Mouse (Mus musculus) hindbrain, embryonic 15.5 days (tissue): ENCODE data around the gene Hsdl1. TPM values are rescaled to one million over a fixed set of nuclear protein-coding genes. Genes with fewer than 3 reads are reported as not detected.
A peak's percentile ranks its signal among the peaks of the same experiment; 100 is the strongest.

ENCODE experiments used
- ATAC-seq: fragments of 200-750 bp; cut with Nextera tagmentation; 2 replicates; pipeline ENCODE4 v1.8.0; 2017; ENCODE audit warnings: low read depth, moderate number of reproducible peaks, moderate TSS enrichment; ENCODE audit not compliant: low FRiP score
- H3K27ac ChIP-seq: fragments of 300-500 bp; sonication (generic); replicated peaks from 2 replicates; pipeline ENCODE4 v1.5.1; 2015; ENCODE audit warnings: mild to moderate bottlenecking, inconsistent platforms
- H3K27me3 ChIP-seq: fragments of 300-500 bp; sonication (generic); 2 replicates; pipeline ENCODE4 v1.6.1; 2015; ENCODE audit warnings: control low read depth, inconsistent platforms
- H3K36me3 ChIP-seq: fragments of 300-500 bp; sonication (generic); 2 replicates; pipeline ENCODE4 v1.6.1; 2015; ENCODE audit warnings: control low read depth, inconsistent platforms
- H3K4me1 ChIP-seq: fragments of 300-500 bp; sonication (generic); replicated peaks from 2 replicates; pipeline ENCODE4 v1.6.1; 2015; ENCODE audit warnings: control low read depth, inconsistent platforms
- H3K4me2 ChIP-seq: fragments of 300-500 bp; sonication (generic); 2 replicates; pipeline ENCODE4 v1.6.1; 2015; ENCODE audit warnings: moderate library complexity, mild to moderate bottlenecking, inconsistent platforms
- H3K4me3 ChIP-seq: fragments of 300-500 bp; sonication (generic); 2 replicates; pipeline ENCODE4 v1.5.1; 2015; ENCODE audit warnings: mild to moderate bottlenecking, inconsistent platforms
- H3K9ac ChIP-seq: fragments of 300-500 bp; sonication (generic); 2 replicates; pipeline ENCODE4 v1.6.1; 2015; ENCODE audit warnings: inconsistent platforms
- H3K9me3 ChIP-seq: fragments of 300-500 bp; sonication (generic); 2 replicates; pipeline ENCODE4 v1.6.1; 2016; ENCODE audit warnings: control low read depth, inconsistent platforms
- WGBS: fragments of 180-500 bp; shearing (Covaris S2); methylation state at CpG from one replicate; pipeline ENCODE4 v1.1.7; 2015; 5-methylcytosine and 5-hydroxymethylcytosine counted together
- polyA plus RNA-seq: library from polyadenylated mRNA; unstranded; fragments of >200 nt; fragmentation: Nextera tagmentation; extraction: Ambion mirVana; gene quantifications from 2 replicates; pipeline ENCODE4 v1.2.1, GENCODE M21; 2015

Gene Hsdl1
- 153 and 162 TPM in 2 replicates for polyA plus RNA-seq

- ATAC-seq, result peak; percentile 91
These were observed at the start of gene Hsdl1, which contains the start of gene Dnaaf1 for GRCm38 (mm10) chr8:119574437-119575365. Hsdl1 (minus strand) TSS chr8:119575183. Dnaaf1 (plus strand) TSS chr8:119575235.

DNA sequence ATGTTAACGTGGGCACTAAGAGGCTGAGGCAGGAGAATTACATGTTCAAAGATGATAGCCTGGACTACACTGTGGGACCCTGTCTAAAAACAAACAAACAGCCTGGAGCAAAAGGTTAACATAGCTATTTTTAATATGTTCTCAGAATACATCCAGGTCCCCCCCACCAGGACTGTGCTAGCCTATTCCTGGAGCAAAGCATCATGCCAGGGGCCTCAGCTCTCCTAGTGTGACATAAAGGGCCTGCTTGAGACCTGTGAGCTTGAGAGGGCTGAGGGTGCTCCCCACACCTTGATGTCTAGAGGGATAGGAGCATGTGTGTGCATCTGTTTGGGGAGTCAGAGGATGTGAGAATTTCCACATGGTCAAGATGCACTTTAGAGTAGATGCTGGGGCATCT lies 48.8 kb upstream of the Hsdl1 start:
- no peaks in the 10 kb centered on the region for H3K36me3 ChIP-seq
- ATAC-seq, result no peak
- H3K4me1 ChIP-seq, result no peaks in the 10 kb centered on the region
- H3K27ac ChIP-seq, result no peak overlapping the region
- no peak overlapping the region for H3K4me3 ChIP-seq
- no peaks in the 10 kb centered on the region for H3K27me3 ChIP-seq
- H3K4me2 ChIP-seq, result no peak overlapping the region
- no peaks in the 10 kb centered on the region for H3K9me3 ChIP-seq
- WGBS, result 96% methylated on average over 1 of the region's 1 CpGs
- no peak overlapping the region for H3K9ac ChIP-seq

More at GRCm38 (mm10) chr8:119574437-119575365, at the start of gene Hsdl1, which contains the start of gene Dnaaf1:
- Histone ChIP-seq H3K36me3 (no peaks in the 10 kb centered on the region), H3K9me3 (no peaks in the 10 kb centered on the region), H3K27ac (peak within 1 kb of the TSS; percentile 81), H3K4me1 (peaks cover 22% of the 10 kb centered on the region), H3K9ac (peak within 1 kb of the TSS; percentile 91), H3K4me3 (peak within 1 kb of the TSS; percentile 94), H3K27me3 (peaks cover 5% of the 10 kb centered on the region; the same call in 1 of the 2 replicates), H3K4me2 (peak within 1 kb of the TSS; percentile 76)
- 0% methylated on average over 90 of the region's 97 CpGs for WGBS

DNA sequence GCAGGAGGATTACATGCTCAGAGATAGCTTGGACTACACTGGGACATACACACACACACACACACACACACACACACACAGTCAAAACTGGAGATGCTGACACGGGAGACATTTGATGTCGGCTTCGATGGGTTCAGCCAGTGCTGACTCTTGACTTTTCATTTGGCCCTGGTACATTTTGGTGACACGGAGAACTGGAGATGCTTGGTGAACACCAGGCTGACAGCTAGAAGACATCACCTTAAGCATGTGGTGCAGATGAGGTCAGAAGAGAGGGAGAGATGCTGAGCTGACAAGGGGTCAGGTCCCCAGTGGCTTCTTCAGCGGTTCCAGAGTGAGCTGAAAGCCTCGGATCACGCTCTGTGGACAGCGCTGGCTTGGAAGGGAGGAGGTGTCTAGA lies 48.1 kb upstream of the Hsdl1 start:
- Histone ChIP-seq H3K27ac (no peak overlapping the region), H3K36me3 (no peaks in the 10 kb centered on the region), H3K9ac (no peak overlapping the region), H3K9me3 (no peaks in the 10 kb centered on the region), H3K4me1 (no peaks in the 10 kb centered on the region), H3K4me3 (no peak overlapping the region), H3K4me2 (no peak overlapping the region), H3K27me3 (no peaks in the 10 kb centered on the region)
- 86% methylated on average over 8 of the region's 8 CpGs for WGBS
- ATAC-seq, result no peak

DNA sequence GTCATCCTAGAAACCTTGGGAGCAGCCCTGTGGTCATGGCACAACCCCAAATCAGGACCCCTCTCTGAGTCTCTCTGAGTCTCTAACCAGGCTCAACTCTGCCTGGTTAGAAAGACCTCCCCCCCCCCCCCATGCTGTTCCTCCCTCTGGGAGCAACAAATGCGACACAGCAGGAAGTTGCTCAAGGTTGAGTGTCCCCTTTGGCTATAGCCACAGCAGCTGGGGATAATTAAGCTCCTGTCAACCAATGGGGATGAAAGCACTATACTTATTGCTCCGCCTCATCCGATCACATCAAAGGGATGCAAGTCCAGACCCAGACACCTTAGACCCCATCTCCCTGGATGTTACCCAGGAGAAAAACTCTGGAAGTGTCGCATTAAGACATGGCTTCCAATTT lies 47.6 kb upstream of the Hsdl1 start:
- 66% methylated on average over 4 of the region's 4 CpGs for WGBS
- Histone ChIP-seq H3K9ac (no peak overlapping the region), H3K9me3 (no peaks in the 10 kb centered on the region), H3K27ac (no peak overlapping the region), H3K36me3 (no peaks in the 10 kb centered on the region), H3K4me2 (no peak overlapping the region), H3K4me3 (no peak overlapping the region), H3K27me3 (no peaks in the 10 kb centered on the region), H3K4me1 (no peaks in the 10 kb centered on the region)
- ATAC-seq, result no peak

- Histone ChIP-seq H3K9ac (no peak overlapping the region), H3K4me1 (no peaks in the 10 kb centered on the region), H3K36me3 (no peaks in the 10 kb centered on the region), H3K27me3 (no peaks in the 10 kb centered on the region), H3K4me2 (no peak overlapping the region), H3K27ac (no peak overlapping the region), H3K9me3 (no peaks in the 10 kb centered on the region), H3K4me3 (no peak overlapping the region)
- 85% methylated on average over 14 of the region's 14 CpGs for WGBS
- ATAC-seq, result no peak
These were observed 46.0 kb upstream of the Hsdl1 start for GRCm38 (mm10) chr8:119620848-119621465.

- Histone ChIP-seq H3K27ac (no peak overlapping the region), H3K4me1 (no peaks in the 10 kb centered on the region), H3K36me3 (no peaks in the 10 kb centered on the region), H3K9ac (no peak overlapping the region), H3K4me2 (no peak overlapping the region), H3K4me3 (no peak overlapping the region), H3K9me3 (no peaks in the 10 kb centered on the region), H3K27me3 (no peaks in the 10 kb centered on the region)
- ATAC-seq, result no peak
- WGBS, result 78% methylated on average over 6 of the region's 6 CpGs
These were observed 45.3 kb upstream of the Hsdl1 start for GRCm38 (mm10) chr8:119620116-119620840.

GRCm38 (mm10) chr8:119618887-119619286 lies 43.9 kb upstream of the Hsdl1 start:
- no peak overlapping the region for H3K27ac ChIP-seq

GRCm38 (mm10) chr8:119617586-119617985 lies 42.6 kb upstream of the Hsdl1 start:
- Histone ChIP-seq H3K36me3 (no peaks in the 10 kb centered on the region), H3K4me3 (no peak overlapping the region), H3K4me2 (no peak overlapping the region), H3K27me3 (no peaks in the 10 kb centered on the region), H3K9ac (no peak overlapping the region), H3K4me1 (no peaks in the 10 kb centered on the region), H3K27ac (no peak overlapping the region), H3K9me3 (no peaks in the 10 kb centered on the region)
- 91% methylated on average over 5 of the region's 5 CpGs for WGBS
- no peak for ATAC-seq

More at GRCm38 (mm10) chr8:119618887-119619286, 43.9 kb upstream of the Hsdl1 start:
- Histone ChIP-seq H3K4me1 (no peaks in the 10 kb centered on the region), H3K9ac (no peak overlapping the region), H3K4me2 (no peak overlapping the region), H3K9me3 (no peaks in the 10 kb centered on the region), H3K27me3 (no peaks in the 10 kb centered on the region), H3K4me3 (no peak overlapping the region), H3K36me3 (no peaks in the 10 kb centered on the region)
- ATAC-seq, result no peak
- 76% methylated on average over 5 of the region's 5 CpGs for WGBS

DNA sequence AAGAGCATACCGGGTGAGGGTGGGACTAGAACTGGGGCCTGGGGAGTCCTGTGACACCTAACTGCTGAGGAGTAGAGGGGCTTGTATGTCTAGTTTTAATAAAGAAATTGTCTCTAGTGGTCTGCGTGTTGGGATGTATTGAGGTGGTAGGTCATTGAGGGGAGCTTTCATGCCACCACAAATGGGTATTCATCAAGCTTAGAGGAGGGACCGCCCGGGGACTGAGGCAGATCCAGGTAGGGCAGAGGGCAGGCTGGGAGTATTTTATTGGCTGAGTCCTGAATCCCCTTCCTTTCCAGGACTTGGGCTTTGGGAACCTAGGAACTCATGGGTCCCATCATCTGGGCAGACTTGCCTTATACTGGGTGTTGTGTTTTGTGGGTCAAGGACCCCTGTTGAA lies 41.8 kb upstream of the Hsdl1 start:
- no peak for ATAC-seq
- H3K4me1 ChIP-seq, result no peaks in the 10 kb centered on the region
- H3K27me3 ChIP-seq, result no peaks in the 10 kb centered on the region
- H3K4me3 ChIP-seq, result no peak overlapping the region
- H3K9me3 ChIP-seq, result no peaks in the 10 kb centered on the region
- WGBS, result 93% methylated on average over 4 of the region's 4 CpGs
- H3K27ac ChIP-seq, result no peak overlapping the region
- no peak overlapping the region for H3K4me2 ChIP-seq
- H3K9ac ChIP-seq, result no peak overlapping the region
- no peaks in the 10 kb centered on the region for H3K36me3 ChIP-seq

- Histone ChIP-seq H3K27ac (no peak overlapping the region), H3K9me3 (no peaks in the 10 kb centered on the region), H3K9ac (no peak overlapping the region), H3K27me3 (no peaks in the 10 kb centered on the region), H3K4me1 (no peaks in the 10 kb centered on the region), H3K36me3 (no peaks in the 10 kb centered on the region), H3K4me2 (no peak overlapping the region), H3K4me3 (no peak overlapping the region)
- ATAC-seq, result no peak
- 60% methylated on average over 7 of the region's 7 CpGs for WGBS
These were observed 41.4 kb upstream of the Hsdl1 start for GRCm38 (mm10) chr8:119616358-119616757.

DNA sequence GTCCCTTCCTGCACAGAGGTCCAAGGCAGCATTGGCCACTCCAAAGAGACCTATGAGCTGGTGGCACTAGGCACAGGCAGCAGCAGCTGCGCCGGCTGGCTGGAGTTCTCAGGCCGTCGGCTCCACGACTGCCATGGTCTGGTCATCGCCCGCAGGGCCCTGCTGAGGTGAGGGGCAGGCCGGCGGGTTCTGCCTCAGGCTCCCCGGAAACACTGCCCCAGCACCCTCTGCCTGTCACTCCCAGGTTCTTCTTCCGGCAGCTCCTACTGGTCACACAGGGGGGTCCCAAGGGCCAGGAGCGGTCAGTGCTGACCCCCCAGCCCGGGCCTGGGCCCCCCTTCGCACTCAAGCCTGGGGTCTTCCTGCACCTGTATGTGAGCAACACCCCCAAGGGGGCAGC lies 40.1 kb upstream of the Hsdl1 start:
- WGBS, result 69% methylated on average over 14 of the region's 14 CpGs
- no peak overlapping the region for H3K27ac ChIP-seq
- no peak overlapping the region for H3K4me3 ChIP-seq
- no peak overlapping the region for H3K4me2 ChIP-seq
- no peak overlapping the region for H3K9ac ChIP-seq
- no peaks in the 10 kb centered on the region for H3K27me3 ChIP-seq
- no peaks in the 10 kb centered on the region for H3K9me3 ChIP-seq
- no peak for ATAC-seq
- no peaks in the 10 kb centered on the region for H3K4me1 ChIP-seq
- no peaks in the 10 kb centered on the region for H3K36me3 ChIP-seq

DNA sequence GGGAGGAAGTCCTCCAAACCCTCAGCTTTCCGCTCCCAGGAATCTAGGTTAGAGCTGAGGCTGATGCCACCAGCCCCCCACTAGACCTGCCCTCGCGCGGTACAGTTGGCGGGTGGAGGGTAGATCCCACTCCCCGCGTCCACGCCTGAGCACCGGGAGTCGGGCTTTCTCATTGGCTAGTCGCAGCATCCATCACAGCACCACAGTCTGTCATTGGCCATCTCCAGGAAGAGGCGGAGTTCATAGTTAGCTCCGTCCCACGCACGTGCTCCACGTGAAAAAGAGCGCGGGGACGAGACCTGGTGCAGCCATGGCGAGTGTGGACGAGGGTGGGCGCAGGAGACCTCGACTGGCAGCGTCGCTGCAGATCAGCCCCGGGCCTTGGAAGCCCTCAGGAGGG lies 37.5 kb upstream of the Hsdl1 start, which contains the start of gene Adad2:
Gene Adad2 (plus strand): TSS at position 277 of the 400 bp plus-strand sequence.
- Histone ChIP-seq H3K9me3 (no peaks in the 10 kb centered on the region), H3K36me3 (no peaks in the 10 kb centered on the region), H3K4me3 (no peak within 1 kb of the TSS), H3K4me2 (no peak within 1 kb of the TSS), H3K27ac (no peak within 1 kb of the TSS), H3K4me1 (no peaks in the 10 kb centered on the region), H3K9ac (no peak within 1 kb of the TSS), H3K27me3 (no peaks in the 10 kb centered on the region)
- no peak for ATAC-seq
- 84% methylated on average over 26 of the region's 26 CpGs for WGBS
